Mouse (Mus musculus): Measurements from ENCODE around the gene Zfp3. TPM values are rescaled to one million over a fixed set of nuclear protein-coding genes. Genes with fewer than 3 reads are reported as not detected.

The Zfp3 gene
- total RNA-seq, 1 experiment, result 2.1 TPM

DNA sequence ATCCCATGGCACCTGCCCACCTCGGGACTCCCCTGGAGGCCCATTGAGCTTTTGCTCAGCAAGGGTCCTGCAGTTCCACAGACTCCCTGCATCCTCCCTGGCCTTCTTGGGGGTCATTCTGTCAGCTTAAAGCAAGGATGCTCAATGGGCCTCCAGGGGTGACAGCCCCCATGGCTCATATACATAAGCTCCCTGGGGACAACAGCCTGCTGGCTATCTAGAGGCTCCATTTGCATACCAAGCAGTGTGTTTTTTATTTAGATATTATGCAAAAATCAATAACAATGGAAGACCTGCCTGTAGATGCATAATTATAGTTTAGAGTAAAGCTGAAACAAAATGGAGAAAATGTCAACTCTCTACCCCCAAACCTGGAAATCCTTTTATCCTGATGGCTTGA lies 45.0 kb downstream of the Zfp3 start:
- no peak overlapping the region for H3K9ac ChIP-seq (ENCODE audit: insufficient read depth, low read depth, low read length, poor library complexity, severe bottlenecking)
- no peaks in the 10 kb centered on the region for H3K36me3 ChIP-seq (ENCODE audit: control insufficient read depth, insufficient read depth, low read length, poor library complexity, severe bottlenecking)
- TF ChIP-seq MAFK (IDR thresholded peaks at IDR 0.05; ENCODE audit: insufficient read depth, low read depth, low read length) (no peak), CHD2 (IDR thresholded peaks at IDR 0.05; ENCODE audit: low read depth, low read length) (no peak), HCFC1 (IDR thresholded peaks at IDR 0.05; ENCODE audit: borderline replicate concordance, insufficient read depth, low read length) (no peak), ZNF384 (IDR thresholded peaks at IDR 0.05; ENCODE audit: low read depth, low read length) (no peak), ZC3H11A (IDR thresholded peaks at IDR 0.05; ENCODE audit: borderline replicate concordance, low read depth, low read length) (no peak)
- no peak overlapping the region for H3K4me3 ChIP-seq (ENCODE audit: insufficient read depth in 1 of 2, low read depth in 1 of 2, low read length in 2 of 2, poor library complexity in 1 of 2, severe bottlenecking in 1 of 2)
- DNase-seq (ENCODE audit: low read depth, low spot score), result no peak
- H3K9me3 ChIP-seq (ENCODE audit: control insufficient read depth, insufficient read depth, low read depth, low read length), result no peaks in the 10 kb centered on the region
- no peak overlapping the region for H3K27ac ChIP-seq (ENCODE audit: insufficient read depth, low read depth, low read length, poor library complexity, severe bottlenecking)
- H3K4me1 ChIP-seq (ENCODE audit: control insufficient read depth in 2 of 2, insufficient read depth in 2 of 2, low read length in 2 of 2, poor library complexity in 1 of 2), result peaks cover 0 to 2% of the 10 kb centered on the region in 2 experiments; a peak in 1 of 4 replicates
- in situ Hi-C loops (cut with MboI; ENCODE audit: low sequenced_read_pairs in 2 of 2, unreplicated experiment in 2 of 2), result no loop called here

DNA sequence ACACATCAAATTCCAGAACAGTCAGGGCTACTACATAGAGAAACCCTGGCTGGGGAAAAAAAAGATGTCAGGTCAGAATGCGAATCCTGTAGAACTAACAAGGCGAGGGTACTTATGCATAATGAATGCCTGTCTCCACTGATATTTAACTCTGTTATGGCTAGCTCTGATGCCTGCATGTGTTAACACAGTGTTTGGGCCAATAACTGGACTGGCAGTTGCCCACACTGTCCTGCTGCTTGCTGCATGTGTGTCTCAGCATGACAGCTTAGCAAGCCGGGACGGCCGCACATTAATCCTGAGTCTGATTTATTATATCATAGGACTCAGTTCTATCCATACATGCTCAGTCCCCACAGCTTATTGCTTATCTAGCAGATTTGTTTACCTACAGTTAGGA lies 47.0 kb downstream of the Zfp3 start:
- in situ Hi-C loops (cut with MboI; ENCODE audit: low sequenced_read_pairs in 2 of 2, unreplicated experiment in 2 of 2), result no loop called here
- no peak for DNase-seq (ENCODE audit: low read depth, low spot score)
- Histone ChIP-seq H3K36me3 (ENCODE audit: control insufficient read depth, insufficient read depth, low read length, poor library complexity, severe bottlenecking) (no peaks in the 10 kb centered on the region), H3K4me1 (ENCODE audit: control insufficient read depth in 2 of 2, insufficient read depth in 2 of 2, low read length in 2 of 2, poor library complexity in 1 of 2) (peaks cover 0 to 2% of the 10 kb centered on the region in 2 experiments; a peak in 1 of 4 replicates), H3K9me3 (ENCODE audit: control insufficient read depth, insufficient read depth, low read depth, low read length) (no peaks in the 10 kb centered on the region), H3K27ac (ENCODE audit: insufficient read depth, low read depth, low read length, poor library complexity, severe bottlenecking) (no peak overlapping the region), H3K9ac (ENCODE audit: insufficient read depth, low read depth, low read length, poor library complexity, severe bottlenecking) (no peak overlapping the region), H3K4me3 (ENCODE audit: insufficient read depth in 1 of 2, low read depth in 1 of 2, low read length in 2 of 2, poor library complexity in 1 of 2, severe bottlenecking in 1 of 2) (no peak overlapping the region)
- no peak for TF ChIP-seq MAFK (IDR thresholded peaks at IDR 0.05; ENCODE audit: insufficient read depth, low read depth, low read length)
- no peak for TF ChIP-seq ZNF384 (IDR thresholded peaks at IDR 0.05; ENCODE audit: low read depth, low read length)
- no peak for TF ChIP-seq CHD2 (IDR thresholded peaks at IDR 0.05; ENCODE audit: low read depth, low read length)
- TF ChIP-seq ZC3H11A (IDR thresholded peaks at IDR 0.05; ENCODE audit: borderline replicate concordance, low read depth, low read length), result no peak
- no peak for TF ChIP-seq HCFC1 (IDR thresholded peaks at IDR 0.05; ENCODE audit: borderline replicate concordance, insufficient read depth, low read length)

- H3K9ac ChIP-seq (ENCODE audit: insufficient read depth, low read depth, low read length, poor library complexity, severe bottlenecking), result no peak overlapping the region
- no peak overlapping the region for H3K27ac ChIP-seq (ENCODE audit: insufficient read depth, low read depth, low read length, poor library complexity, severe bottlenecking)
- H3K4me3 ChIP-seq (ENCODE audit: insufficient read depth in 1 of 2, low read depth in 1 of 2, low read length in 2 of 2, poor library complexity in 1 of 2, severe bottlenecking in 1 of 2), result no peak overlapping the region
- peaks cover 0 to 2% of the 10 kb centered on the region in 2 experiments; a peak in 1 of 4 replicates for H3K4me1 ChIP-seq (ENCODE audit: control insufficient read depth in 2 of 2, insufficient read depth in 2 of 2, low read length in 2 of 2, poor library complexity in 1 of 2)
- no peak for DNase-seq (ENCODE audit: low read depth, low spot score)
- TF ChIP-seq ZC3H11A (IDR thresholded peaks at IDR 0.05; ENCODE audit: borderline replicate concordance, low read depth, low read length) (no peak), ZNF384 (IDR thresholded peaks at IDR 0.05; ENCODE audit: low read depth, low read length) (no peak), CHD2 (IDR thresholded peaks at IDR 0.05; ENCODE audit: low read depth, low read length) (no peak), MAFK (IDR thresholded peaks at IDR 0.05; ENCODE audit: insufficient read depth, low read depth, low read length) (no peak)
- no peaks in the 10 kb centered on the region for H3K9me3 ChIP-seq (ENCODE audit: control insufficient read depth, insufficient read depth, low read depth, low read length)
- H3K36me3 ChIP-seq (ENCODE audit: control insufficient read depth, insufficient read depth, low read length, poor library complexity, severe bottlenecking), result no peaks in the 10 kb centered on the region
- in situ Hi-C loops (cut with MboI; ENCODE audit: low sequenced_read_pairs in 2 of 2, unreplicated experiment in 2 of 2), result no loop called here
Measured at GRCm38 (mm10) chr11:70811471-70812240, 47.6 kb downstream of the Zfp3 start.

- no peak within 1 kb of the TSS for H3K27ac ChIP-seq (ENCODE audit: insufficient read depth, low read depth, low read length, poor library complexity, severe bottlenecking)
- in situ Hi-C loops (cut with MboI; ENCODE audit: low sequenced_read_pairs in 2 of 2, unreplicated experiment in 2 of 2), result no loop called here
- peaks cover 0 to 2% of the 10 kb centered on the region in 2 experiments; a peak in 1 of 4 replicates for H3K4me1 ChIP-seq (ENCODE audit: control insufficient read depth in 2 of 2, insufficient read depth in 2 of 2, low read length in 2 of 2, poor library complexity in 1 of 2)
- no peak for DNase-seq (ENCODE audit: low read depth, low spot score)
- H3K4me3 ChIP-seq (ENCODE audit: insufficient read depth in 1 of 2, low read depth in 1 of 2, low read length in 2 of 2, poor library complexity in 1 of 2, severe bottlenecking in 1 of 2), result no peak within 1 kb of the TSS
- no peaks in the 10 kb centered on the region for H3K36me3 ChIP-seq (ENCODE audit: control insufficient read depth, insufficient read depth, low read length, poor library complexity, severe bottlenecking)
- no peak within 1 kb of the TSS for H3K9ac ChIP-seq (ENCODE audit: insufficient read depth, low read depth, low read length, poor library complexity, severe bottlenecking)
- no peaks in the 10 kb centered on the region for H3K9me3 ChIP-seq (ENCODE audit: control insufficient read depth, insufficient read depth, low read depth, low read length)
- no peak for TF ChIP-seq HCFC1 (IDR thresholded peaks at IDR 0.05; ENCODE audit: borderline replicate concordance, insufficient read depth, low read length)
Measured at GRCm38 (mm10) chr11:70812365-70812764, 48.4 kb downstream of the Zfp3 start, which contains the start of gene Scimp. TSS of gene Scimp (minus strand) at chr11:70812586.
